Mouse (Mus musculus) intestine, postnatal 0 days (tissue): ENCODE results near the gene Rab3b. TPM values are rescaled to one million over a fixed set of nuclear protein-coding genes. Genes with fewer than 3 reads are reported as not detected.

Experiments used
- ATAC-seq: fragments of 200-750 bp; cut with Nextera tagmentation; 2 replicates; pipeline ENCODE4 v1.8.0; 2017; ENCODE audit warnings: mild to moderate bottlenecking, moderate TSS enrichment, moderate library complexity
- H3K27ac ChIP-seq: fragments of 300-500 bp; sonication (generic); 2 replicates; pipeline ENCODE4 v1.5.1; 2014; ENCODE audit warnings: mild to moderate bottlenecking, low read depth, low read length, moderate library complexity
- H3K27me3 ChIP-seq: fragments of 300-500 bp; sonication (generic); replicated peaks from 2 replicates; pipeline ENCODE4 v1.6.1; 2014; ENCODE audit warnings: low read length, mixed read lengths; ENCODE audit not compliant: control insufficient read depth, insufficient read depth
- H3K36me3 ChIP-seq: fragments of 300-500 bp; sonication (generic); 2 replicates; pipeline ENCODE4 v1.6.1; 2014; ENCODE audit warnings: mild to moderate bottlenecking, moderate library complexity; ENCODE audit not compliant: control insufficient read depth, insufficient read depth
- H3K4me1 ChIP-seq: fragments of 300-500 bp; sonication (generic); replicated peaks from 2 replicates; pipeline ENCODE4 v1.6.1; 2014; ENCODE audit warnings: antibody characterized with exemption, low read length, mixed read lengths; ENCODE audit not compliant: control insufficient read depth, insufficient read depth
- H3K4me2 ChIP-seq: fragments of 300-500 bp; sonication (generic); replicated peaks from 2 replicates; pipeline ENCODE4 v1.6.1; 2014; ENCODE audit warnings: low read depth, mild to moderate bottlenecking, moderate library complexity
- H3K4me3 ChIP-seq: fragments of 300-500 bp; sonication (generic); 2 replicates; pipeline ENCODE4 v1.5.1; 2014; ENCODE audit warnings: low read depth, low read length
- H3K9ac ChIP-seq: fragments of 300-500 bp; sonication (generic); 2 replicates; pipeline ENCODE4 v1.6.1; 2014; ENCODE audit warnings: mild to moderate bottlenecking, low read depth, low read length
- H3K9me3 ChIP-seq: fragments of 300-500 bp; sonication (generic); 2 replicates; pipeline ENCODE4 v1.6.1; 2016; ENCODE audit warnings: mixed run types; ENCODE audit not compliant: control insufficient read depth
- CTCF ChIP-seq: sonication (generic); IDR thresholded peaks from 2 replicates; pipeline ENCODE4 v1.5.1; 2016; ENCODE audit warnings: low read depth, mild to moderate bottlenecking, control low read depth, antibody characterized with exemption, moderate library complexity
- WGBS: fragments of 180-500 bp; shearing (Covaris S2); extraction: QIAGEN DNeasy Blood & Tissue Kit; methylation state at CpG from one replicate; pipeline ENCODE4 v1.1.7; 2014; 5-methylcytosine and 5-hydroxymethylcytosine counted together
- polyA plus RNA-seq: library from polyadenylated mRNA; unstranded; fragments of >200 nt; fragmentation: Nextera tagmentation; extraction: Ambion mirVana; gene quantifications from 2 replicates; pipeline ENCODE4 v1.2.1, GENCODE M21; 2015

Rab3b gene
- polyA plus RNA-seq, 1 experiment from 2014 or later = 12.7 TPM

DNA sequence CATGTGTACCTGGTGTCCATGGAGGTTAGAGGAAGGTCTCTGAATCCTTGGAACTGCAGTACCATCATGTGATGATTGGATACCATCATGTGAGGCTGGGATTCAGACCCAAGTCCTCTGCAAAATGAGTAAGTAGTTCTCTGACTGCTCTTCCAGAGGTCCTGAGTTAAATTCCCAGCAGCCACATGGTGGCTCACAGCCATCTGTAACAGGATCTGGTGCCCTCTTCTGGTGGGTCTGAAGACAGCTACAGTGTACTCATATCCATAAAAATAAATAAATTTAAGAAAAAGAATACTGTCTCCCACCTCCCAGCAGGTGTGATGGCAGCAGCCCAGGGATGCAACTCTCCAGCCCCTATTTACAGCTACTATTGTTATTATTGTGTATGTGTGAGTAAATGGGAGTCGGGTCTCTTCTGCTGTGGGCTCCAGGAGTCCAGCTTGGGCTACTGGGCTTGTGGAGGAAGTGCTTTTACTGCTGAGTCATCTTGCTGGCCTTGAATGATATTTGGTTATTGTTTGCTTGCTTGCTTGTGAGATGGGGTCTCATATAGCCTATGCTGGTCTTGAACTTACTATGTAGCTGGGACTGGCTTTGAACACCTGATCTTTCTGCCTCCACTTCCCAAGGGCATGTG, 108.1 kb downstream of the Rab3b start:
- Histone ChIP-seq H3K4me1 (no peaks in the 10 kb centered on the region), H3K4me2 (no peak overlapping the region), H3K9ac (no peak overlapping the region), H3K36me3 (no peaks in the 10 kb centered on the region), H3K27me3 (no peaks in the 10 kb centered on the region), H3K4me3 (no peak overlapping the region), H3K27ac (no peak overlapping the region), H3K9me3 (no peaks in the 10 kb centered on the region)
- no peak for ATAC-seq
- 88% methylated on average over 1 of the region's 1 CpGs for WGBS
- 0 out of 2 replicates have a peak, but pooled peaks have one; percentile 15 for TF ChIP-seq CTCF

DNA sequence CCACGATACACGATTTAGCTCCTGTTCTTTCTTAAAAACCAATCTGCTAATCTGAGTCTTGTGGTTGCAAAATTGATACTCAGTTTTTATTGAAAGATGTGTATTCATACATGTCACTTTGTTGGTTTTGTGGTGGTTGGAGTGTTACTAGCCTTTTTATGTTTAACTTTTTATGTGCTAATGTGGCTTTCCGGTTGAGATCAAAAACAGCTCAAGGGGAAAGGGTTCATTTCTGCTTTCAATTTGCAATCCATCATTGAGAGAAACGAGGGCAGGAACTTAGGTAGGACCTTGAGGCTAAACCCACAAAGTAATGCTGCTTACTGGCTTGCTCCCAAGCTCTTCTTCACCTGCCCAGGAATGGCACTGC, 108.6 kb downstream of the Rab3b start:
- WGBS = 87% methylated on average over 4 of the region's 4 CpGs
- ATAC-seq = no peak
- Histone ChIP-seq H3K4me1 (no peaks in the 10 kb centered on the region), H3K36me3 (no peaks in the 10 kb centered on the region), H3K4me3 (no peak overlapping the region), H3K9me3 (no peaks in the 10 kb centered on the region), H3K4me2 (no peak overlapping the region), H3K27me3 (no peaks in the 10 kb centered on the region), H3K9ac (no peak overlapping the region), H3K27ac (no peak overlapping the region)
- TF ChIP-seq CTCF = no peak

DNA sequence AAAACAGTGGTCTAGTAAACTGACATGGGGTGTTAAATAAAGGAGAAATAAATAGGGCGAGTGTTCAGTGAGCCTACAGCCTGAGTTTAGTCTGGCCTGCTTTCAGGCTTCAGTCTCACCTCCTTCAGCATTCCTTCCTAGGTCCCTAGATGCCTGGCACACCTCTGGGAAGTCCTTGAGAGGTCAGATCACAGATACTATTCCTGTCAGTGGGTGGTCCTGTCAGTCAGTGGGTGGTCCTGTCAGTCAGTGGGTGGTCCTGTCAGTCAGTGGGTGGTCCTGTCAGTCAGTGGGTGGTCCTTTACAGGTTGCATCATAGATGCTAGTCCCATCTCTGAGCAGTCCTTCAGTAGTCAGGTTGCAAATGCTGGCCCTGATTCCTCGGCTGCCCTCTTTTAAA, 110.6 kb downstream of the Rab3b start:
- Histone ChIP-seq H3K27ac (no peak overlapping the region), H3K4me1 (0 out of 2 replicates have a peak, but pooled peaks cover 3% of the 10 kb centered on the region), H3K27me3 (no peaks in the 10 kb centered on the region), H3K9me3 (no peaks in the 10 kb centered on the region), H3K4me3 (no peak overlapping the region), H3K9ac (no peak overlapping the region), H3K36me3 (no peaks in the 10 kb centered on the region), H3K4me2 (no peak overlapping the region)
- no peak for TF ChIP-seq CTCF
- WGBS = 73% methylated on average over 2 of the region's 2 CpGs
- ATAC-seq = no peak

DNA sequence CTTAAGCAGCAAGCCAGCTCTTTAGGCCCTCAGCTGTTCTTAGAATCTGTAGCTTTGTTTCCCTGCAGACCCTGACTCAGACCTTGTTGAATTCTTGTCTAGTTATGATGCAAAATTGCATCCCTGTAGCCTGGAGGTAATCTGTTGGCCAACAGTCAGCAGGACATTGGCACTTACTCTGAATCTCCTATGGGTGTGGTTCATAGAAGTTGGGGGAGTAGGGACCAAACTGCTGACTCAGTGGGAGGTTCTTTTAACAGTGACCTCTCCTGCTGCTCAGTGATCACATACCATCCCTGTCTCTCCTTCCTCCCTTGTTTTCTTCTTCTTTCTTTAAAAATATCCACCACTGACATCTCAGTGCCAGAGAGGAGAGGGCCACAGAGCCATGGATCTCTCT, 111.2 kb downstream of the Rab3b start:
- H3K27me3 ChIP-seq = no peaks in the 10 kb centered on the region
- no peak overlapping the region for H3K9ac ChIP-seq
- no peak overlapping the region for H3K27ac ChIP-seq
- ATAC-seq = no peak
- 0 out of 2 replicates have a peak, but pooled peaks cover 3% of the 10 kb centered on the region for H3K4me1 ChIP-seq
- H3K4me2 ChIP-seq = no peak overlapping the region
- no peaks in the 10 kb centered on the region for H3K36me3 ChIP-seq
- H3K9me3 ChIP-seq = no peaks in the 10 kb centered on the region
- TF ChIP-seq CTCF = no peak
- no peak overlapping the region for H3K4me3 ChIP-seq

DNA sequence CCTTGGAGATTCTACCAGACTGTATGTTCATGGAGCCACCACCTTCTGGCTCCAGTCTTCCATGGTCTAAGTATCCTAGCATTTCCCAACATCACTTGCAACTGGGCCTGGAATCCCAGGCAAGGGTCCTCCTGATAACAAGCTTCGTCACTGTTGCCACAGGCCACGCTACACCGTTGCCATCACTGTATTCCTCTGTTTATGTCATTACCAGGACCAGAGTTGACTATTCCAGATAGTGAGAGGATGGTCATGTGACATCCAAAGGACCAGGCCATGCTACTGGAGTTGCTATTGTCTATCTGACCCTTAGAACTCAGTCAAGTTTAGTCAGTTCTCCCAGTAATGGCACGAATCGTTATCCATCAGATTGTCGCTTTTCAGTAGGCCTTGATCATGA, 111.7 kb downstream of the Rab3b start:
- Histone ChIP-seq H3K9me3 (no peaks in the 10 kb centered on the region), H3K4me1 (0 out of 2 replicates have a peak, but pooled peaks cover 3% of the 10 kb centered on the region), H3K9ac (no peak overlapping the region), H3K4me2 (no peak overlapping the region), H3K27me3 (no peaks in the 10 kb centered on the region), H3K4me3 (no peak overlapping the region), H3K27ac (no peak overlapping the region), H3K36me3 (no peaks in the 10 kb centered on the region)
- WGBS = 92% methylated on average over 6 of the region's 6 CpGs
- no peak for TF ChIP-seq CTCF
- ATAC-seq = no peak

DNA sequence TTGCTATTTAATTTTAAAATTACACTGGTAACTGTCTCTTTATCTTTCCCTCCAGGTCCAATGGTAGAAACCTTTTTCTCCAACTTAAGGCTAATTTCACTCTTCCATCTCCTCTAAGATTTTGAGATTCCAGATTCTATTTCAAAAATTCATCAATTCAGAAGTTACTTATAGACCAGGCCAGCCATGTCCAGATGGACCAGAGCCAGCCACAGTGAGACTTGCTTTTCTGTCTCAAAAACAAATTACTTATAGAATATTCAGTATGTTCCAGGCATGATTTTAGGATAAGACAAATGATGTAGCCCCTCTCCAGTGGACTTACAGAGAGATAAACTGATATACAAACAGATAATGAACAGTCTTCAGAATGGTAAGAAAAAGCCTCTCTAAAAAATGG, 112.9 kb downstream of the Rab3b start:
- Histone ChIP-seq H3K4me1 (0 out of 2 replicates have a peak, but pooled peaks cover 3% of the 10 kb centered on the region), H3K4me3 (no peak overlapping the region), H3K27ac (no peak overlapping the region), H3K4me2 (no peak overlapping the region), H3K27me3 (no peaks in the 10 kb centered on the region), H3K36me3 (no peaks in the 10 kb centered on the region), H3K9ac (no peak overlapping the region), H3K9me3 (no peaks in the 10 kb centered on the region)
- ATAC-seq = no peak
- TF ChIP-seq CTCF = no peak

Other genes with a start within 250 kb of the Rab3b start
- gene 3110021N24Rik, start 159.4 kb upstream of the Rab3b start, polyA plus RNA-seq = 1.3 and 2.2 TPM in 2 replicates
- gene Zfyve9, start 98.3 kb upstream of the Rab3b start, polyA plus RNA-seq = 5.0 and 6.1 TPM in 2 replicates
- gene Btf3l4, start 45.4 kb upstream of the Rab3b start, polyA plus RNA-seq = 94.8 and 101 TPM in 2 replicates
- 52.3 and 52.7 TPM in 2 replicates for gene Txndc12, start 44.5 kb upstream of the Rab3b start, polyA plus RNA-seq
- 20.4 and 22.7 TPM in 2 replicates for gene Kti12, start 31.3 kb upstream of the Rab3b start, polyA plus RNA-seq
- gene A730015C16Rik, start 30.4 kb upstream of the Rab3b start, polyA plus RNA-seq = 0.42 and 0.48 TPM in 2 replicates
- gene Nrd1, start 121.6 kb downstream of the Rab3b start, polyA plus RNA-seq = 21.9 and 23.7 TPM in 2 replicates